Mouse (Mus musculus) ES-E14 (cell line): ENCODE measurements at regions not wholly inside any gene's neighbourhood (a gene's known extent, or its start where the extent isn't known, plus 50 kb on each side); places are given as distances from the start of the nearest gene placed in this dataset.
"Not testable (repeated sequence)": the region's sequence is repeated elsewhere in the genome, so short reads cannot be mapped to it uniquely, and the experiment has no call there.

Experiments
- DNase-seq: peaks from one replicate; pipeline ENCODE4 v3.0.0-alpha.2; 2013; ENCODE audit warnings: low read depth, low spot score
- H3K27ac ChIP-seq: 2 replicates; pipeline ENCODE4 v1.5.1; 2012; ENCODE audit warnings: low read depth, mild to moderate bottlenecking, low read length, moderate library complexity, mixed read lengths; ENCODE audit not compliant: poor library complexity, insufficient read depth, severe bottlenecking
- H3K36me3 ChIP-seq: 2 replicates; pipeline ENCODE4 v1.6.1; 2012; ENCODE audit warnings: mild to moderate bottlenecking, low read length, moderate library complexity, mixed read lengths; ENCODE audit not compliant: control insufficient read depth, poor library complexity, insufficient read depth, severe bottlenecking
- H3K4me1 ChIP-seq, 2 experiments: fragments of 150-350 bp in 1 of 2; sonication (generic) in 1 of 2; 2 replicates each; pipeline ENCODE4 v1.6.1; 2012; ENCODE audit warnings: low read length in 2 of 2, mild to moderate bottlenecking in 1 of 2, mixed read lengths in 1 of 2; ENCODE audit not compliant: control insufficient read depth in 2 of 2, insufficient read depth in 2 of 2, poor library complexity in 1 of 2
- H3K4me3 ChIP-seq, 2 experiments: fragments of 150-350 bp in 1 of 2; sonication (generic) in 1 of 2; 2 replicates each; pipeline ENCODE4 v1.5.1; 2012; ENCODE audit warnings: low read length in 2 of 2, low read depth in 1 of 2, mild to moderate bottlenecking in 1 of 2, mixed read lengths in 1 of 2; ENCODE audit not compliant: insufficient read depth in 1 of 2, poor library complexity in 1 of 2, severe bottlenecking in 1 of 2
- H3K9ac ChIP-seq: 2 replicates; pipeline ENCODE4 v1.6.1; 2012; ENCODE audit warnings: low read depth, mild to moderate bottlenecking, low read length, mixed read lengths; ENCODE audit not compliant: poor library complexity, insufficient read depth, severe bottlenecking
- H3K9me3 ChIP-seq: fragments of 150-350 bp; sonication (generic); 2 replicates; pipeline ENCODE4 v1.6.1; 2012; ENCODE audit warnings: low read depth, mild to moderate bottlenecking, low read length; ENCODE audit not compliant: control insufficient read depth, insufficient read depth
- CHD2 ChIP-seq: IDR thresholded peaks from 2 replicates; pipeline ENCODE4 v1.6.1; 2014; ENCODE audit warnings: mild to moderate bottlenecking, low read depth, low read length, inconsistent platforms
- HCFC1 ChIP-seq: IDR thresholded peaks from 2 replicates; pipeline ENCODE4 v1.6.1; 2012; ENCODE audit warnings: low read length, inconsistent platforms, borderline replicate concordance; ENCODE audit not compliant: insufficient read depth
- MAFK ChIP-seq: IDR thresholded peaks from 2 replicates; pipeline ENCODE4 v1.6.1; 2014; ENCODE audit warnings: mild to moderate bottlenecking, low read depth, low read length, inconsistent platforms; ENCODE audit not compliant: insufficient read depth
- ZC3H11A ChIP-seq: IDR thresholded peaks from 2 replicates; pipeline ENCODE4 v1.6.1; 2012; ENCODE audit warnings: low read depth, mild to moderate bottlenecking, inconsistent platforms, low read length, borderline replicate concordance
- ZNF384 ChIP-seq: IDR thresholded peaks from 2 replicates; pipeline ENCODE4 v1.6.1; 2012; ENCODE audit warnings: low read depth, low read length, inconsistent platforms
- in situ Hi-C, 2 experiments: fragments of 600-800 bp; cut with MboI; formaldehyde crosslinking; loops; one replicate each; pipeline ENCODE4 v1.15.1; 2025; ENCODE audit warnings: low sequenced_read_pairs in 2 of 2, inconsistent platforms in 1 of 2; ENCODE audit not compliant: unreplicated experiment in 2 of 2

DNA sequence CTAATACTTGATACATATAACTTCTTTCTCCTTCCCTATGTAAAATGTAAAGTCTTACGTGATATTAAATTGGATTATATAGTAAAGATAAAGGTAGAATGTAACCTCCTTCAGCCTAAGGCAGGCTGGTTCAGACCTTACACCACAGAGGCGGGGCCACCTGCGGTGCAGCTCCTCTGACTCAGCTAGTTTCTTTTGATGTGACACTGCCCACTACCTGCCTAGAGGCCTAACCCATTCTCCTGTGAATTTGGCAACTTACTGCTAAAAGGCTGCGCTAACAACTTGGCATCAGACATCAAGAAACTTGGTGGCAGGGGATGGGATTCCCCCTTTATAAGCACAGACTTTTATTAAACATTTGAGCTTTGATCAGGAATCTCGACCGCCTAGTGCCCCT lies 74.5 kb downstream of the Aasdhppt start:
- H3K4me3 ChIP-seq: 0 out of 4 replicates have a peak overlapping the region, but pooled peaks of 1 of the 2 experiments have one; percentile 26
- H3K4me1 ChIP-seq: no peaks in the 10 kb centered on the region
- in situ Hi-C loops: no loop called here
- no peaks in the 10 kb centered on the region for H3K9me3 ChIP-seq
- peak; percentile 43 for DNase-seq
- H3K36me3 ChIP-seq: no peaks in the 10 kb centered on the region
- TF ChIP-seq CHD2 (no peak), MAFK (peak; percentile 80)
- H3K9ac ChIP-seq: no peak overlapping the region
- H3K27ac ChIP-seq: no peak overlapping the region; the same call in 1 of the 2 replicates

DNA sequence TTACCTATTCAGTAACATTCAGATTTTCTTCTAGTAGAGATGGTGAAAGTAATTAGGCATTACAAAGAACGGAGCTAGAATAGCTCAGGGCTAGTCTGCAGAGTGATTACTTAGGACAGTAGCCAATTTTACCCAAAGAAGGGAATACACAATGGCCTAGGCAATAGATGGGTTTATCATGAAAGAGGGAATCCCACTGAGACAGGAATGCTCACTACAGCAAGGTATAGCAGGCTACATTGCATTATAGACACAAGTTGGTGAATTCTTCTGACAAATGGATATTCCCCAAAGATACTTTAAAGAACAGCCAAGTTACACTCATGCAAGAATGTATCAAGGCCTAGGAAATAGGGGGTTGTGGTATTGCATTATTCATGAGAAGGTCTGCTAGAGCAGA lies 94.7 kb downstream of the Aasdhppt start:
- in situ Hi-C loops, H3K27ac ChIP-seq, H3K4me3 ChIP-seq, H3K9me3 ChIP-seq, H3K4me1 ChIP-seq, DNase-seq, H3K36me3 ChIP-seq, H3K9ac ChIP-seq: not testable (repeated sequence)
- TF ChIP-seq CHD2: 0 out of 2 replicates have a peak, but pooled peaks have one; percentile 29

GRCm38 (mm10) chr9:4209987-4210476 lies 99.2 kb downstream of the Aasdhppt start:
- no peak for TF ChIP-seq HCFC1
- TF ChIP-seq ZC3H11A: no peak
- TF ChIP-seq CHD2: no peak
- no peak for TF ChIP-seq ZNF384
- no peak for TF ChIP-seq MAFK
- peaks cover 0 to 2% of the 10 kb centered on the region in 2 experiments; a peak in 1 of 4 replicates for H3K4me1 ChIP-seq
- H3K4me3 ChIP-seq: no peak overlapping the region
- no peaks in the 10 kb centered on the region for H3K36me3 ChIP-seq
- in situ Hi-C loops: no loop called here
- no peak overlapping the region for H3K9ac ChIP-seq
- no peak overlapping the region for H3K27ac ChIP-seq
- H3K9me3 ChIP-seq: no peaks in the 10 kb centered on the region; the same call in 1 of the 2 replicates
- no peak for DNase-seq

DNA sequence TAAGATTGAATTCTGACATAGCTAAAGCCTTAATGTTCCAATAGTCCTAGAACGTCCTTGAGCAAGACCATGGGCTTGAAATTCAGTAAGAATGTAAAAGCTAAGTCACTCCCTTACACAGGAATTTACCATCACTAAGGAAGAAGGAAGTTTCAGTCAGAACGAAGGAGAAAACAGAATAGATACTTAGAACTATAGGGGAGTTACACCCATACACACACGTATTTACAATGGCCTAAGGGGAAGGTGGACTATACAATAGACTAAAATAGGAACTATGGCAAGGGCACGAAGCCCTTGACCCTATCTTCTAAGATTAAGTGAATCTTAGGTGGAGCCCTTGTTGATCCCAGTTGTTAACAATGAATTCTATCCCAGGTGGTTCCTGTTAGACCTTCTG lies 116.5 kb downstream of the Aasdhppt start:
- H3K27ac ChIP-seq, in situ Hi-C loops, H3K9me3 ChIP-seq, DNase-seq, H3K36me3 ChIP-seq, H3K4me3 ChIP-seq, H3K9ac ChIP-seq, H3K4me1 ChIP-seq: not testable (repeated sequence)
- 0 out of 2 replicates have a peak, but pooled peaks have one; percentile 30 for TF ChIP-seq CHD2

GRCm38 (mm10) chr9:4156011-4156410 lies 153.3 kb downstream of the Aasdhppt start:
- in situ Hi-C loops, H3K36me3 ChIP-seq, H3K4me1 ChIP-seq, H3K9me3 ChIP-seq: not testable (repeated sequence)
- peak overlapping the region; percentile 47; the same call in 1 of the 2 replicates for H3K9ac ChIP-seq
- H3K4me3 ChIP-seq: peak overlapping the region; percentile 13 to 72
- H3K27ac ChIP-seq: peak overlapping the region; percentile 2; the same call in 1 of the 2 replicates
- peak; percentile 30 for DNase-seq

- H3K4me3 ChIP-seq, H3K9me3 ChIP-seq, H3K9ac ChIP-seq, in situ Hi-C loops, H3K4me1 ChIP-seq, H3K27ac ChIP-seq, H3K36me3 ChIP-seq, DNase-seq: not testable (repeated sequence)
Observed at GRCm38 (mm10) chr9:4138829-4139228, 170.4 kb downstream of the Aasdhppt start.
